In genomic region chr4:26508004-26508403, GRCm38 (mm10) we compare ENCODE assay signal across 25 mouse cellular contexts.
DNase-seq lines count a peak whose midpoint lies in the region; ATAC-seq and TF ChIP-seq lines count a peak whose summit lies in the region.
"Had no signal": no experiment of that assay in that cellular context is flagged by ENCODE, and none has a peak within 500 bp of the region (broad histone marks: within the 10 kb centered on the region; RNA-seq: fewer than 3 reads in every experiment).

No protein-coding gene starts in this region.

- H3K4me1 ChIP-seq in embryonic facial prominence, embryonic 14.5 days (ENCODE audit: control insufficient read depth, insufficient read depth, low read length): no peaks in the 10 kb centered on the region
- no peaks in the 10 kb centered on the region for H3K4me1 ChIP-seq in embryonic facial prominence, embryonic 10.5 days
- no peaks in the 10 kb centered on the region for H3K4me1 ChIP-seq in forebrain, embryonic 16.5 days (replicated peaks; ENCODE audit: control insufficient read depth, insufficient read depth, low read length)
- no peaks in the 10 kb centered on the region for H3K4me1 ChIP-seq in forebrain, embryonic 15.5 days
- H3K4me1 ChIP-seq: embryonic facial prominence, embryonic 12.5 days; embryonic facial prominence, embryonic 15.5 days; forebrain, embryonic 10.5 days had no signal

- no peak overlapping the region for H3K4me3 ChIP-seq in embryonic facial prominence, embryonic 14.5 days (ENCODE audit: low read depth, low read length)
- H3K4me3 ChIP-seq in embryonic facial prominence, embryonic 10.5 days: no peak overlapping the region
- H3K4me3 ChIP-seq in forebrain, embryonic 16.5 days (replicated peaks; ENCODE audit: low read length): no peak overlapping the region
- no peak overlapping the region for H3K4me3 ChIP-seq in forebrain, embryonic 15.5 days
- no peak overlapping the region for H3K4me3 ChIP-seq in myocyte
- H3K4me3 ChIP-seq: embryonic facial prominence, embryonic 12.5 days; embryonic facial prominence, embryonic 15.5 days; erythroblast, embryonic 14.5 days; forebrain, embryonic 10.5 days had no signal

- no peaks in the 10 kb centered on the region for H3K9me3 ChIP-seq in embryonic facial prominence, embryonic 14.5 days (ENCODE audit: control insufficient read depth, low read length)
- H3K9me3 ChIP-seq in embryonic facial prominence, embryonic 10.5 days: no peaks in the 10 kb centered on the region
- H3K9me3 ChIP-seq in forebrain, embryonic 16.5 days (ENCODE audit: control insufficient read depth, low read length): no peaks in the 10 kb centered on the region
- no peaks in the 10 kb centered on the region for H3K9me3 ChIP-seq in forebrain, embryonic 15.5 days
- H3K9me3 ChIP-seq: embryonic facial prominence, embryonic 12.5 days; embryonic facial prominence, embryonic 15.5 days; forebrain, embryonic 10.5 days; G1E had no signal

- TF ChIP-seq POLR2A in myocyte (IDR thresholded peaks at IDR 0.05; ENCODE audit: insufficient read length, low read depth): no peak

- no peak overlapping the region for H3K9ac ChIP-seq in embryonic facial prominence, embryonic 14.5 days (ENCODE audit: low read depth, low read length)
- H3K9ac ChIP-seq in forebrain, embryonic 16.5 days (replicated peaks; ENCODE audit: low read depth, low read length): no peak overlapping the region
- no peak overlapping the region for H3K9ac ChIP-seq in forebrain, embryonic 15.5 days (replicated peaks)
- H3K9ac ChIP-seq: embryonic facial prominence, embryonic 12.5 days; embryonic facial prominence, embryonic 15.5 days had no signal

- H3K79me2 ChIP-seq in myocyte (ENCODE audit: control insufficient read depth, insufficient read depth): no peaks in the 10 kb centered on the region

- no peak overlapping the region for H3K27ac ChIP-seq in embryonic facial prominence, embryonic 14.5 days (replicated peaks; ENCODE audit: low read depth, low read length)
- no peak overlapping the region for H3K27ac ChIP-seq in embryonic facial prominence, embryonic 10.5 days (replicated peaks)
- H3K27ac ChIP-seq in forebrain, embryonic 16.5 days (ENCODE audit: low read length): no peak overlapping the region
- H3K27ac ChIP-seq in forebrain, embryonic 15.5 days (replicated peaks): no peak overlapping the region
- H3K27ac ChIP-seq: embryonic facial prominence, embryonic 12.5 days; embryonic facial prominence, embryonic 15.5 days; forebrain, embryonic 10.5 days had no signal

- no peaks in the 10 kb centered on the region for H3K27me3 ChIP-seq in embryonic facial prominence, embryonic 14.5 days (replicated peaks; ENCODE audit: control insufficient read depth, insufficient read depth, low read length)
- H3K27me3 ChIP-seq in embryonic facial prominence, embryonic 10.5 days (replicated peaks; ENCODE audit: low read depth, poor library complexity, severe bottlenecking): no peaks in the 10 kb centered on the region
- no peaks in the 10 kb centered on the region for H3K27me3 ChIP-seq in forebrain, embryonic 16.5 days (replicated peaks; ENCODE audit: control insufficient read depth, insufficient read depth, low read length)
- no peaks in the 10 kb centered on the region for H3K27me3 ChIP-seq in forebrain, embryonic 15.5 days
- H3K27me3 ChIP-seq in myocyte (ENCODE audit: control insufficient read depth, insufficient read depth, insufficient read length): no peaks in the 10 kb centered on the region
- H3K27me3 ChIP-seq: CH12.LX; embryonic facial prominence, embryonic 12.5 days; embryonic facial prominence, embryonic 15.5 days had no signal

- ATAC-seq in embryonic facial prominence, embryonic 14.5 days (ENCODE audit: low read depth): no peak
- ATAC-seq in forebrain, embryonic 16.5 days: 0 out of 2 replicates have a peak, but pooled peaks have one; percentile 38
- no peak for ATAC-seq in forebrain, embryonic 15.5 days (replicated peaks)
- ATAC-seq: CD4-positive, CD25-positive, alpha-beta regulatory T cell, adult 4 months had no signal

- DNase-seq in embryonic facial prominence, embryonic 14.5 days (ENCODE audit: low spot score): peak; percentile 15
- DNase-seq in embryonic facial prominence, embryonic 10.5 days (ENCODE audit: low spot score): no peak
- DNase-seq in brain, adult 2 months (ENCODE audit: low read depth, low spot score): peak; percentile 8
- no peak for DNase-seq in MN1 (ENCODE audit: low spot score)
- DNase-seq: adrenal gland, adult 2 months; adrenal gland, postnatal 10 days; adrenal gland, postnatal 25 days; B cell, adult 2 months; cerebellum, adult 11 months; cerebellum, adult 18-20 months; cerebellum, adult 8-10 months; cerebellum, adult 9-11 months; cerebellum, postnatal 14 days; cerebellum, postnatal 36 days; embryo, embryonic 11 days had no signal

- no peak overlapping the region for H3K4me2 ChIP-seq in embryonic facial prominence, embryonic 14.5 days (ENCODE audit: low read depth, low read length)
- H3K4me2 ChIP-seq in forebrain, embryonic 16.5 days (ENCODE audit: low read length): no peak overlapping the region
- no peak overlapping the region for H3K4me2 ChIP-seq in forebrain, embryonic 15.5 days (replicated peaks)
- H3K4me2 ChIP-seq in myocyte (ENCODE audit: low read depth): no peak overlapping the region
- H3K4me2 ChIP-seq: embryonic facial prominence, embryonic 12.5 days; embryonic facial prominence, embryonic 15.5 days had no signal

- H3ac ChIP-seq in myocyte (ENCODE audit: control insufficient read depth, insufficient read length): no peak overlapping the region

- H3K36me3 ChIP-seq in embryonic facial prominence, embryonic 14.5 days (ENCODE audit: control insufficient read depth, insufficient read depth, low read length): no peaks in the 10 kb centered on the region
- H3K36me3 ChIP-seq in embryonic facial prominence, embryonic 10.5 days (replicated peaks): no peaks in the 10 kb centered on the region
- no peaks in the 10 kb centered on the region for H3K36me3 ChIP-seq in forebrain, embryonic 16.5 days (ENCODE audit: control insufficient read depth, insufficient read depth)
- H3K36me3 ChIP-seq in forebrain, embryonic 15.5 days: no peaks in the 10 kb centered on the region
- H3K36me3 ChIP-seq in myocyte (ENCODE audit: control insufficient read depth, insufficient read depth): no peaks in the 10 kb centered on the region
- H3K36me3 ChIP-seq: embryonic facial prominence, embryonic 12.5 days; embryonic facial prominence, embryonic 15.5 days; forebrain, embryonic 10.5 days; G1E had no signal

- WGBS in embryonic facial prominence, embryonic 14.5 days: 71% methylated on average over 5 of the region's 5 CpGs
- WGBS in embryonic facial prominence, embryonic 10.5 days: 84% methylated on average over 5 of the region's 5 CpGs
- 58% methylated on average over 5 of the region's 5 CpGs for WGBS in forebrain, embryonic 16.5 days
- 63% methylated on average over 5 of the region's 5 CpGs for WGBS in forebrain, embryonic 15.5 days

TF ChIP-seq in myocyte, 11 proteins besides CTCF, POLR2A, EP300 and RAD21:
- TF ChIP-seq USF1 (IDR thresholded peaks at IDR 0.05; ENCODE audit: low read depth) (no peak), MYOD1 (IDR thresholded peaks at IDR 0.05; ENCODE audit: control insufficient read depth in 1 of 3, insufficient read length in 2 of 3, low read depth in 2 of 3) (peak; percentile 39 to 71 (median 57)), MYOG (IDR thresholded peaks at IDR 0.05; ENCODE audit: control insufficient read depth in 1 of 3, insufficient read depth in 1 of 3, insufficient read length in 2 of 3, low read depth in 2 of 3) (peak in 1 of 3 experiments; percentile 57), POLR2AphosphoS2 (IDR thresholded peaks at IDR 0.05; ENCODE audit: insufficient read length, low read depth) (no peak)

Comparison
In these comparisons a context has a peak if more than half of its experiments do, and no peak if none do; other contexts are left out.
1. DNase-seq: peak in embryonic facial prominence, embryonic 14.5 days (single experiment) and brain, adult 2 months (single experiment); none in embryonic facial prominence, embryonic 10.5 days (single experiment) and MN1 (single experiment).